Mouse (Mus musculus) limb, embryonic 15.5 days (tissue): ENCODE results near the gene Syne4. TPM values are rescaled to one million over a fixed set of nuclear protein-coding genes. Genes with fewer than 3 reads are reported as not detected.

Experiments
- ATAC-seq: fragments of 200-750 bp; cut with Nextera tagmentation; 2 replicates; pipeline ENCODE4 v1.8.0; 2017; ENCODE audit warnings: low read depth, moderate TSS enrichment; ENCODE audit not compliant: insufficient number of reproducible peaks, low FRiP score, low TSS enrichment
- H3K27ac ChIP-seq: fragments of 300-500 bp; sonication (generic); 2 replicates; pipeline ENCODE4 v1.5.1; 2015; ENCODE audit warnings: moderate library complexity, mild to moderate bottlenecking, inconsistent platforms
- H3K27me3 ChIP-seq: fragments of 300-500 bp; sonication (generic); 2 replicates; pipeline ENCODE4 v1.6.1; 2015; ENCODE audit warnings: inconsistent platforms
- H3K36me3 ChIP-seq: fragments of 300-500 bp; sonication (generic); 2 replicates; pipeline ENCODE4 v1.6.1; 2015; ENCODE audit warnings: inconsistent platforms
- H3K4me1 ChIP-seq: fragments of 300-500 bp; sonication (generic); 2 replicates; pipeline ENCODE4 v1.6.1; 2015; ENCODE audit warnings: inconsistent platforms
- H3K4me2 ChIP-seq: fragments of 300-500 bp; sonication (generic); 2 replicates; pipeline ENCODE4 v1.6.1; 2015; ENCODE audit warnings: mild to moderate bottlenecking, inconsistent platforms
- H3K4me3 ChIP-seq: fragments of 300-500 bp; sonication (generic); 2 replicates; pipeline ENCODE4 v1.5.1; 2015; ENCODE audit warnings: mild to moderate bottlenecking, inconsistent platforms
- H3K9ac ChIP-seq: fragments of 300-500 bp; sonication (generic); 2 replicates; pipeline ENCODE4 v1.6.1; 2015; ENCODE audit warnings: inconsistent platforms
- H3K9me3 ChIP-seq: fragments of 300-500 bp; sonication (generic); 2 replicates; pipeline ENCODE4 v1.6.1; 2016; ENCODE audit warnings: inconsistent platforms
- WGBS: fragments of 180-500 bp; shearing (Covaris S2); methylation state at CpG from one replicate; pipeline ENCODE4 v1.1.7; 2015; 5-methylcytosine and 5-hydroxymethylcytosine counted together
- polyA plus RNA-seq: library from polyadenylated mRNA; unstranded; fragments of >200 nt; fragmentation: Nextera tagmentation; extraction: Ambion mirVana; gene quantifications from 2 replicates; pipeline ENCODE4 v1.2.1, GENCODE M21; 2015

Gene Syne4
- polyA plus RNA-seq, 1 experiment from 2014 or later, result 42.8 TPM

DNA sequence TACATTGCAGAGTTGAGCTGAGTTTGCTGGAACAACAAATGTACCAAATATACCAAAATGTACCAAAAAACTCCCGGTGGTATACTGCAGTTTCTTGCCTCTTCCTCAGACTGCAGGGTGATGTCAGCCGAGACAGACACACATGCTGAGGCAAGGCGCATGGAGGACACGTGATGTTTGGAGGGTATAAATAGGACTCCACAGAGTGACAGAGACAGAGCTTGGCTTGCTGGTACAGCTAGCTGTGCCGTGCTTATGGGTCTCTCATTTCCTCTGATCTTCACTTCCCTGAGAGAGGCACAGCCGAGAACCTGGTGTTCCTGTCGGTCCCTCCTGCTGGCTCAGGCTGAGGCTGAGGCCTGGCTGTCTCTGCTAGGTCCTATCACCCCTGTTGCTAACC is 31.9 kb upstream of the Syne4 start:
- H3K36me3 ChIP-seq, result no peaks in the 10 kb centered on the region
- ATAC-seq, result no peak
- H3K4me3 ChIP-seq, result no peak overlapping the region
- no peaks in the 10 kb centered on the region for H3K27me3 ChIP-seq
- no peak overlapping the region for H3K27ac ChIP-seq
- peaks cover 16% of the 10 kb centered on the region for H3K4me1 ChIP-seq
- 67% methylated on average over 7 of the region's 7 CpGs for WGBS
- H3K4me2 ChIP-seq, result no peak overlapping the region
- no peak overlapping the region for H3K9ac ChIP-seq
- H3K9me3 ChIP-seq, result no peaks in the 10 kb centered on the region

DNA sequence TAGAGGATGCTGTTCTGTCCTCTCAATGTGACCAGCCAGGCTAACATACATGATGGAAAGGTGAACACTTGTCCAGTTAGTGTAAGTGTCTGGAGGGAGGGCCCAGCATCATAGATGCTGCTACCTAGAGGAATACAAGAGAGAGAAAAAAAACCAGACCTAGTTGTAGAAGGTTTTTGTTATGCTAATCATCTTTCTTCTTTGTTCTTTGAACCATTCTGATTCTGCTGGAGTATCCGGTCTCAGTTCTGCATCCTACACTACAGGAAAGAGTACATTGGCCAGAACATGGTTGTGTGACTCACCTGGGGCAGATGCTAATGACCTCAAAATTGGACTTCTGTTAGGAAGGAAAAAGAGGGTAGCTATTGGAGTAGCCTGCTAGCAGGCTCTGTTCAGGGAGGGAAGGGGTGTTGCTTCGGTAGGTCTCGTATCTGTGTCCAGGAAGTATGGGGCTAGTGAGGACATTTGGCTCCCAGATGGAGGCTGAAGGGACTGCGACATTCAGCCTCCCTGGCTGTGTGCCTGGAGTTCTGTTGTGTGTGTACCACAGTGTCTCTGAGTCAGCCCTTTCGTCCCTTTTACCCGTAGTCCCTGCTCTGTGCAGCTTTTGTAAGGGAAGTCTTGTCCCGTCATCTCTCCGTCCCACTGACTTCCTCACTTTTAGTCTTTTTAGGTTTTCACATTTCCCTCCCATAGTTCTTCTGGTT is 27.8 kb upstream of the Syne4 start:
- Histone ChIP-seq H3K9ac (no peak overlapping the region), H3K4me3 (no peak overlapping the region), H3K4me2 (no peak overlapping the region), H3K27ac (no peak overlapping the region), H3K9me3 (no peaks in the 10 kb centered on the region), H3K27me3 (no peaks in the 10 kb centered on the region), H3K36me3 (no peaks in the 10 kb centered on the region), H3K4me1 (peaks cover 14% of the 10 kb centered on the region)
- 57% methylated on average over 8 of the region's 8 CpGs for WGBS
- no peak for ATAC-seq

DNA sequence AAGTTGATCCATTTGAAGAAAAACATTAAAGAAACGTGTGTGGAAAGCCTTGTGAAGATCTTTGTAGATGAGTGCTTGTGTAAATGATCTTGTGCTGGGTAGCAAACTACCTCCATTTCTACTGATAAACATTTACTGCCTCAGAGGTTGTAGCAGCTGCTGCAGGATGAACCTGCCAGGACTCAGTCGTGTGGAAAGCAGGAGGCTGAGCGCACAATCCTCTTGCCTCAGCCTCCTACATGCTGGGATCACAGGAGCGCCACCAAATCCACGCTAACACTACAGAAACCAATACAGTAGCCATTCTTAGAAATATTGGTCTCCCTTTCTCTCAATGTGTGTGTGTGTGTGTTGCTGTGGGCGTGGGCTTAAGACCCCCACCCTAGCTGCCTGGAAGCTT is 26.6 kb upstream of the Syne4 start:
- H3K9ac ChIP-seq, result no peak overlapping the region
- no peak overlapping the region for H3K4me3 ChIP-seq
- H3K4me1 ChIP-seq, result peaks cover 22% of the 10 kb centered on the region
- no peaks in the 10 kb centered on the region for H3K27me3 ChIP-seq
- H3K9me3 ChIP-seq, result no peaks in the 10 kb centered on the region
- H3K4me2 ChIP-seq, result no peak overlapping the region
- H3K36me3 ChIP-seq, result no peaks in the 10 kb centered on the region
- ATAC-seq, result no peak
- WGBS, result 72% methylated on average over 6 of the region's 6 CpGs
- no peak overlapping the region for H3K27ac ChIP-seq

DNA sequence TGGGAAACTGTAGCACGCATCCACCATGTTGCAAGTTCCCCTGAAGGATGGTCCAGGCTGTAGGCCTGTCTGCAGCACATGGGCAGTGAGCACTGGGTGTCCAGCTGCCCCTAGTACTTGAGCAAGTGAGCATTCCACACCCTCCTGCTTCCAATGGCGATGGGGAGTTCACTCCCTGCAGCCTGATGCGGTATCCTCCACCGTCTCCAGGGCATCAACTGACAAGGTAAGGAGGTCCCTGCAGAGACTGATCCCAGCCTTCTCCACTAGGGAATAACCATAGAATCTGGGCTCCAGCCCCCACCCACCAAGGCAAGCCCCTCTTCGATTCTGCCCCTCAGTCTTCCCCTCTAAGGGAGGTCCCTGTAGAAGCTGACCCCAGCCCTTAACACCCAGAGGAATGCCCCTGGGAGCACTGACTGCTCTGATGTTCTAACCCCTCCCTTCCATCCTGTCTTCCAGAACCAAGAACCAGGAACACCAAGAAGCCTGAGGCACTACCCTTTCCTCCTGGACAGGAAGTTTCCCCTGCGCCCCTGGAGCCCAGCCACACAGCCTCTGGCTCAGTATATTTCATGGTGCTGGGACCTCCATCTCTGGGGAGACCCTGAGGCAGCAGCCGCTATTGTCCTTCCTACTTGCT is 25.4 kb upstream of the Syne4 start:
- 71% methylated on average over 7 of the region's 7 CpGs for WGBS
- H3K4me1 ChIP-seq, result peaks cover 28% of the 10 kb centered on the region
- peak overlapping the region; percentile 48; the same call in 1 of the 2 replicates for H3K27ac ChIP-seq
- H3K27me3 ChIP-seq, result no peaks in the 10 kb centered on the region
- no peak overlapping the region for H3K9ac ChIP-seq
- H3K4me2 ChIP-seq, result no peak overlapping the region
- ATAC-seq, result no peak
- no peaks in the 10 kb centered on the region for H3K9me3 ChIP-seq
- H3K4me3 ChIP-seq, result no peak overlapping the region
- peaks cover 1% of the 10 kb centered on the region; the same call in 1 of the 2 replicates for H3K36me3 ChIP-seq

DNA sequence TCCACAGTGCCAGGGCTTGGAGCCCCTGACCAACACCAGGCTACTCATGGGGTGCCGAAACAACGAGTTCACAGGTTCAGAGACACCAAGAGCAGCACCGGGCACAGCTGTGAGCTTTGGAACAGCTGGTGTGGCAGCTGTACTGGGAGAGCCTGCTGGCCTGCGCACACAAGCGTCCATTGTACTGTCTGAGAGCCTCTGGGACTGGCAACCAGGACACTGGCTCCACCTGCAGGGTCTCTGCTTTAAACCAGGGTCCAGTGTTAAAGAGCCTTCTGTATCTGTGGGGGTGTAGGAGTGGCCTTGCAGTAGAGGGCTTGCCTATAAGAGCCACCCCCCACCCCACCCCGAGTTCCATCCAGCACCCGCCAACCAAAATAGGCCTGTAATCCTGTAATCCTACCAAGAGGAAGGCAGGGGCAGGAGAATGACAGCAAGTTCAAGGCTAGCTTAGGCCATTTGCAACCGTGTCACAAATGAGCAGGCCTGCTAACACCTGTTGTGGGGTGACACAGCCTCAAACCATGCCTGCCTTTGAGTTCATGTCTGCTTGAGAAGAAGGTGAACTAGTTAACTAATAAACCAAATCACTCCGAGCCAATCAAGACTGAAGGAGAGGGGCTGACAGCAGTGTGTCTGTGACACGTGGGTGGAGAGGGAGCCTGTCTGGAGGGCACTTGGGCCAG is 24.8 kb upstream of the Syne4 start:
- peaks cover 8% of the 10 kb centered on the region; the same call in 1 of the 2 replicates for H3K36me3 ChIP-seq
- no peaks in the 10 kb centered on the region for H3K9me3 ChIP-seq
- H3K27me3 ChIP-seq, result no peaks in the 10 kb centered on the region
- no peak overlapping the region for H3K4me2 ChIP-seq
- ATAC-seq, result peak; percentile 65; the same call in 1 of the 2 replicates
- H3K4me1 ChIP-seq, result peaks cover 29% of the 10 kb centered on the region
- no peak overlapping the region for H3K9ac ChIP-seq
- 53% methylated on average over 10 of the region's 10 CpGs for WGBS
- no peak overlapping the region for H3K4me3 ChIP-seq
- peak overlapping the region; percentile 48; the same call in 1 of the 2 replicates for H3K27ac ChIP-seq

DNA sequence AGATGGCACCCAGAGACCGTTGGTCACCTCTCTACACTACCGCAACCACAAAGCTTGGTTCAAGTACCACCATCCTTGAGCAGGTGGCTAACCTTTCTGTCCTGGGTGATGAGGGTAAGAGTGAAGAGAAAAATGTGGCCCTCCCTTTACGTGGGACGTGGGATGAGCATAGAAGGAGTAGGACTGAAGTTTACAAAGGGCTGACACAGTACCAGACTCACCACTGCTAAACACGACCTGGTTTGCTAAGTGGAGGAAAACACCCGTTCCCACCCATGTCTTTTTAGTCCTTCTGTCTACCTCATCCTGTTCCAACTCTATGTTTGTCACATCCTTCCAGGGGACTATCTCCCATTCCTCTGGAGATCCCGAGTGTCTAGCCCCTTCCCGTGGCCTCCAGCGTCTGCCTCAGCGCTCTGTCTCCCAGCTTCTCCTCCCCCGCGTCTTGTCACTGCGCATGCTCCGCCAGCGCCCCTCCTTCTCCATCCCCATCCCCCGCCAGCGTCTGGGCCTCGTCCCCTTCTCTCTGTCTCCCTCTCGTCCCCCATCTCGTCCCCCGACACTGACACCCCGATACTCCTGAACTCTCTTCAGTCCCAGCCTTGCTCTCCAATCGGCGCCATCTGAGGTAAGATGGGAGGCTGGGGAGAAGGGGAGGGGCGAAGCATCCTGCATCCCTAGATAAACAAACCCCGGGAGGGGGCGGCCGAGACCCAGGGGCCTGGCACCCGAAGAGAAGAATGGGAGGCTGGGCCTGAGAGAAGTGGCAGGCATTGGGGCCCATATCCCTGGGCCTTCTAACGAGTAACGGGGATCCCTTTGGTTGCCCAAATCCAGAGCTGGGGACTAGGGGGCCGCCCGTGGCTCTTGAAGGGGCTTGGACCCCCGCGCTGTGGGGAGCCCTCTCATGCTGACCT is 23.1 kb upstream of the Syne4 start, which contains the start of gene Clip3:
Gene Clip3 (plus strand): TSS at position 514 of the 917 bp plus-strand sequence.
- H3K27ac ChIP-seq, result peak within 1 kb of the TSS; percentile 68
- no peaks in the 10 kb centered on the region for H3K9me3 ChIP-seq
- H3K4me3 ChIP-seq, result peak within 1 kb of the TSS; percentile 69
- peaks cover 16% of the 10 kb centered on the region for H3K36me3 ChIP-seq
- ATAC-seq, result peak; percentile 54
- H3K4me1 ChIP-seq, result peaks cover 31% of the 10 kb centered on the region
- peak within 1 kb of the TSS; percentile 74 for H3K9ac ChIP-seq
- no peaks in the 10 kb centered on the region for H3K27me3 ChIP-seq
- H3K4me2 ChIP-seq, result peak within 1 kb of the TSS; percentile 84
- 7% methylated on average over 35 of the region's 35 CpGs for WGBS

DNA sequence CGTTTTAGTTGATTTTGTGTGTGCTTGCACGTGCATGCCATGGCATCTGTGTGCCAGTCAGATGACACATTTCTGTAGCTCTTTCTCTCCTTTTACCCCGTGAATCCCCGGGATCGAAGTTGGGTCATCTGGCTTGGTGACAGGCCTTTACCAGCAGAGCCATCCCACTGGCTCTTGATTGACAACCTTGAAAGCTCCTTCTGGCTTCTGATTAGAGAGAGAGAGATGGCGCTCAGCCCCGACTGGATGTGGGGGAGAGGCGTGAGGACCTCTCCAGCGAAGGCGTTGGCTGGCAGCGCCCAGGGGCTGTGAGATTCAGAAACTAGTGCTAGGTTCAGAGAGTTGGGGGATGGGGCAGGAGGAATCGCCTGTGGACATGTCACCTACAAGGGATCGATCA is 20.8 kb upstream of the Syne4 start:
- Histone ChIP-seq H3K4me2 (no peak overlapping the region), H3K9ac (no peak overlapping the region), H3K9me3 (no peaks in the 10 kb centered on the region), H3K27ac (no peak overlapping the region), H3K4me3 (no peak overlapping the region), H3K4me1 (peaks cover 31% of the 10 kb centered on the region), H3K27me3 (no peaks in the 10 kb centered on the region), H3K36me3 (peaks cover 39% of the 10 kb centered on the region)
- no peak for ATAC-seq
- 79% methylated on average over 13 of the region's 13 CpGs for WGBS

DNA sequence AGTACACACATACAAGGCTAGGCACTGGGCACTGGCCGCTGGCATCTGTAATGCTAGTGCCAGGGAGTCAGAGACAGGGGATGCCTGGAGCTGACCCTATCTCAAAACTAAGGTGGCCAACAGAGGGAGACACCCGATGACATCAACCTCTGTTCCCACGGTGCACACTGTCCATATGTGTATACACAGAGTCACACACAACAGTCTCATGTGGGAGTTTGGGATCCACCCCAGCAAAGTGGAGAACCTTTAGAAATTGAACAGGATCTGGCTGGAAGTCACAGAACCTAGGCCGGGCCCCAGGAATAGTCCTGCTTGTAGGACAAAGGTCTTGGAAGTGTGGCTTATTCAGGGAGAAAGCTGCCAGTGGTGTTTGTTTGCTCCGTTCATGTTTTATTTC is 20.3 kb upstream of the Syne4 start:
- no peak for ATAC-seq
- Histone ChIP-seq H3K4me2 (no peak overlapping the region), H3K4me1 (peaks cover 31% of the 10 kb centered on the region), H3K9me3 (no peaks in the 10 kb centered on the region), H3K9ac (no peak overlapping the region), H3K27ac (no peak overlapping the region), H3K4me3 (no peak overlapping the region), H3K27me3 (no peaks in the 10 kb centered on the region), H3K36me3 (peaks cover 44% of the 10 kb centered on the region)
- 91% methylated on average over 5 of the region's 5 CpGs for WGBS

DNA sequence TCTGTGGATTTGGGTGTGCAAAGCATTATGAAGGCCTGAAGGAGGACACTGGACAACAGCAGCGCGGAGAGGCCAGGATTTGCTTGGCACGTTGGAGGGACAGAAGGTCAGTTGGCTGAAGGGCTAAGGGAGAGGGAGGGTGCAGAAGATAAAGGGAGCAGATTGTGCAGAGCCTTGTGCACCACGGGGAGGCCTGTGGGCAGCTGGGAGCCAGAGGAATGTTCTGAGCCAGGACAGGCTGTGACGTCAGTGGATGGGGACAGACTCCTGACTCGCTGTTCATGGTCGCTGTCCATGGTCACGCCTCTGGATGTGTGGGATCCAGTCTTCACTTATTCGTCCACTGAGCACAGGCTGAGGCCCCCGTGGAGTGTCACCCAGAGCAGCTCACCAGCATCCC is 19.5 kb upstream of the Syne4 start:
- ATAC-seq, result no peak
- Histone ChIP-seq H3K27ac (no peak overlapping the region), H3K4me2 (no peak overlapping the region), H3K4me1 (peaks cover 28% of the 10 kb centered on the region), H3K27me3 (no peaks in the 10 kb centered on the region), H3K9ac (no peak overlapping the region), H3K9me3 (no peaks in the 10 kb centered on the region), H3K36me3 (peaks cover 52% of the 10 kb centered on the region), H3K4me3 (no peak overlapping the region)
- 67% methylated on average over 10 of the region's 10 CpGs for WGBS

DNA sequence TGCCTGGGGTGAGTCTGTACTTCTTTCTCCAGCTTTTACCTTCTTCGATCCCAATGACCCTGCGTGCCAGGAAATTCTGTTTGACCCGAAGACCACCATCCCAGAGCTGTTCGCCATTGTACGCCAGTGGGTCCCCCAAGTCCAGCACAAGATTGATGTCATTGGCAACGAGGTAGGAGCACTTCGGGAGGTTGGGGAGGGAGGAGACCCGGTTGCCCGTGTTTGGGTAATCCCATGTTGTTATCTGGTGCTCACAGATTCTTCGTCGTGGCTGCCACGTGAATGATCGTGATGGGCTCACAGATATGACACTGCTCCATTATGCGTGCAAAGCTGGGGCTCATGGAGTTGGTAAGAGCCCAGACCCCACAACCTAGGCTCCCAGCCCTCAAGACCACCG is 17.8 kb upstream of the Syne4 start:
- Histone ChIP-seq H3K27ac (no peak overlapping the region), H3K4me3 (no peak overlapping the region), H3K36me3 (peaks cover 61% of the 10 kb centered on the region), H3K27me3 (no peaks in the 10 kb centered on the region), H3K9ac (no peak overlapping the region), H3K4me2 (no peak overlapping the region), H3K9me3 (no peaks in the 10 kb centered on the region), H3K4me1 (peaks cover 17% of the 10 kb centered on the region)
- no peak for ATAC-seq
- WGBS, result 94% methylated on average over 15 of the region's 15 CpGs

DNA sequence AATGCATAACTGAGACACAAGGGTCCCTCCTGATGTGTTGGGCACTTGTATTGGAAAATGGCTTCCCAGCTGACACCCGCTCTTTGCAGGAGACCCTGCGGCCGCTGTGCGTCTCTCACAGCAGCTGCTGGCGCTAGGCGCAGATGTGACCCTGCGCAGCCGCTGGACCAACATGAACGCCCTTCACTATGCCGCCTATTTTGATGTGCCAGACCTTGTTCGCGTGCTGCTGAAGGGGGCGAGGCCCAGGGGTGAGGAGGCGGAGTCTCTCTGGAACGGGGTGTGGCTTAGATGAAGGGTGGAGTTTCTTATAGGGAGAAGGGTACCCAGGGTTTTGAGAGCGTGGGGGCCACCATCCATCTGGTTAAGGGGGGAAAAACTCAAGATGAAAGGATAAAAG is 17.3 kb upstream of the Syne4 start:
- Histone ChIP-seq H3K27me3 (no peaks in the 10 kb centered on the region), H3K36me3 (peaks cover 65% of the 10 kb centered on the region), H3K9ac (no peak overlapping the region), H3K4me2 (no peak overlapping the region), H3K27ac (no peak overlapping the region), H3K4me1 (peaks cover 12% of the 10 kb centered on the region), H3K9me3 (no peaks in the 10 kb centered on the region), H3K4me3 (no peak overlapping the region)
- 79% methylated on average over 16 of the region's 16 CpGs for WGBS
- no peak for ATAC-seq
